Mouse (Mus musculus) ZHBTc4 (cell line): ENCODE measurements around the gene Sco2.
A peak's percentile ranks its signal among the peaks of the same experiment; 100 is the strongest.

Experiments
- DNase-seq: peaks from one replicate; pipeline ENCODE4 v3.0.0-alpha.2; 2011; ENCODE audit warnings: low read depth, low spot score

Sco2 gene

GRCm38 (mm10) chr15:89373027-89373761 lies 452 bp downstream of the Sco2 start:
- peak; percentile 95 for DNase-seq

- DNase-seq = no peak
Observed at GRCm38 (mm10) chr15:89372536-89372935, 1.1 kb downstream of the Sco2 start.

DNA sequence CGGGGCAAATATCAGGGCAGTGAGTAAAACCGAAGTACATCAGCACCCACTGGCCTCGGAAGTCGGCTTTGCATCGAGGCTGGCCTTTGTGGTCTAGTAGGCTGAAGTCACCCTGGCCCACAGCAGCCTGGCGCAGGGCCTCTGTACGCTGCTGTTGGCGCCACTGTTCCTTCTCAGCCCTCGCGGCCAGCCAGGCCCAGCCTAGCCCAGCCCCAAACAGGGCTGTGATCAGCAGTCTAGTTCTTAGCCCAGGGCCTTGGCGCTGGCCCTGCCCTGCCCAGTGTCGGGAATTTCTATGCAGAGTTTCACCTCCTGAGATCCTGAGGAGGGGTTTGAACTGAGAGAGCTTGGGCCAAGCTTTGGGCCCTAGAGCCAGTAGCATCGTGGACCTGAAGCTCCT lies 1.6 kb downstream of the Sco2 start:
- DNase-seq = no peak

DNA sequence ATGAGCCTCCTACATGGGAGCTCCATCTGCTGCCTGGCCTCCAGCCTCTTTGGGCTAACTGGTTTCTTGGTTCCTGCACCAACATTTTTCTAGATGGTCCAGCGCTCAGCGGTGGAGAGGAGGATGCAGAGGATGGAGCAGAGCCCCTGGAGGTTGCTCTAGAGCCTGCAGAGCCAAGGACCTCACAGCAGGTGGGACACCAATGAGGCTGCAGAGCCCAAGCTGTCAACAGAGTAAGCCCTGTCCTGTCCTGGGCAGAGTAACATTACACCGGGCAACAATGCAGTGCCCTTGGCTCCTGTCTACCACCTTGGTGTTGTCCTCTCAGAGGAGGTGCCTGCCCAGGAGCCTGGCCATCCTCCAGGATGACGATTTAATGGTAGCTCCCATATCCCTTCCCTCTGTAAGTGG lies 8.5 kb downstream of the Sco2 start:
- DNase-seq = no peak

- no peak for DNase-seq
Observed at GRCm38 (mm10) chr15:89363051-89363450, 10.6 kb downstream of the Sco2 start.

GRCm38 (mm10) chr15:89358784-89359183 lies 14.9 kb downstream of the Sco2 start:
- DNase-seq = no peak

- DNase-seq = peak; percentile 99
Observed at GRCm38 (mm10) chr15:89356372-89356771, 17.3 kb downstream of the Sco2 start.

DNA sequence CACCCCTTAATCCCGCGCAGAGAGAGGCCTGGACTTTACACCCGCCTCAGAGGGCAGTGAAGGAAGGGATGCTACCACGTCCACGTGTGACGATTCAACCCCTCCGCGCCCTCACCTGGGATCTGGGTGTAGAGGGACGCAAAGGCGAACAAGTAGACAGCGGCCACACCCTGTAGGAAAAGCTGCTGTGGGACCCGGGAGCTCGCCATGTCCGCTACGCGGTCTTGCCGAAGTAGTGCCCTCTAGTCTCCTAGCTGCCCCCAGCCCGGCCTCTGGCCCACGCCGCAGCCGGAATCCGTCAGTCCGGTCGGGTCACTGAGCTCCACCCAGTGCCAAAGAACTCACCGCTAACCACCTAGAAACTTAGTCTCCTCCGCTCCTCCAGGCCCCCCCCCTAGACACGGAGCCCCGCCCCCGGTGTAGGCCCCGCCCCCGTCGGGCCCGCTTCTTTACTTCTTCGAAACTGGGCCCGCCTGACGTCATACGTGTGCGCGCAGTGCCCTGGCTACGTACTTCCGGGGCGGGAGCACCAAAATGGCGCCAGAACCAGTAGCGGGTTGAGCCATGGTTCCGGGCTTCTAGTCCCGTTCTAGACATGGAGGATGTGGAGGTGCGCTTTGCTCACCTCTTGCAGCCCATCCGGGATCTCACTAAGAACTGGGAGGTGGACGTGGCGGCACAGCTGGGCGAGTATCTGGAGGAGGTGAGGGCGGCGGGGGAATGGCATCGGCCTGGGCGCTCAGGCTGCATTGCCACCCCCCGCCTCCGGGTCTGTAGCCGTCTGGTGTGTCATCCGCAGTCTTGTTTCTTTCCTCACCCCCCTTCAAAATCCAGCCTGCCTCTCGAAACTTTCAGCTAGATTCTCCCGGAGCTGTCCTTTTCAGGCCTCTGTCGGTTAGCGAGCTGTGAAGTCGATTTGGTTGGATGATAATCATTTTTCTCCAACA lies 18.1 kb downstream of the Sco2 start, which contains the start of the genes Lmf2 and Ncaph2:
Gene Lmf2 (minus strand): TSS at position 419 of the 947 bp plus-strand sequence.
Gene Ncaph2 (plus strand): TSS at position 479 of the 947 bp plus-strand sequence.
- DNase-seq = peak; percentile 98

DNA sequence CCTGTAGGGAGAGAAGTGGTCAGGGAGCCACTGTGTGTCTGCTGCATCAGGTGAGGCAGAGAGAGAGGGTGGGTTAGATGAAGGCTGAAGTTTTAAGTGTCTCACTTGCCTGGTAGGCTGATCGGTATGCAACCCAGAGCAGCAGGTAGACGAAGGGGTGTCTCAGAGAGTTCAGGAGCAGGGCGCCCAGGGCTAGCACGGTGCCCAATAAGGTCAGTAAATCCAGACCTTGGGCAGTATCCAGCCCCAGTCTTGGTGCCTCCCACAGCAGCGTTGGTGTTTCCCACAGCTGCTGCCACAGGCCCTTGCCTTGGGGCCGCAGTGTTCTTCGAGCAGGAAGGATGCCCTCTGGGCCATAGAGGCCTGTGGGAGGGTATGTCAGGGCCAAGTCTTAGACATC lies 19.2 kb downstream of the Sco2 start:
- DNase-seq = no peak

DNA sequence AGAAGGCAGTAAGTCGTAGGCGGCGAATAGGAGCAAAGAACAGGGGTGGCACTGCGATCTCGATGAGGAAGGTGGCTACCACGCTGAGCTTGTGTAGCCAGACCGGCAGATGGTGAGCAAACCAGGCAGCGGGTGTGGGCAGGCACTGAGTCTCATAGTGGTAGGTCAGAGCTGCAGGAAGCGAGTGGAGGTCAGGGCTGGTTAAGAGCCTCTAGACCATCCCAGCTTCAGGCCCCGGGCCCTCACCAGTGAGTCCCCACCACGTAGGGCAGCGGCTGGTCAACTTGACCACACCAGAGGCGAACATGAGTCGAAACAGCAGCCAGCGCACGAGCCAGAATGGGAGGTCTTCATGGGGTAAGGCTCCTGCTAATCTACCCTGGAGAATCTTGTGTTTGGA lies 19.8 kb downstream of the Sco2 start:
- no peak for DNase-seq

GRCm38 (mm10) chr15:89352795-89353194 lies 20.9 kb downstream of the Sco2 start:
- DNase-seq = no peak

GRCm38 (mm10) chr15:89352054-89352453 lies 21.6 kb downstream of the Sco2 start:
- no peak for DNase-seq

DNA sequence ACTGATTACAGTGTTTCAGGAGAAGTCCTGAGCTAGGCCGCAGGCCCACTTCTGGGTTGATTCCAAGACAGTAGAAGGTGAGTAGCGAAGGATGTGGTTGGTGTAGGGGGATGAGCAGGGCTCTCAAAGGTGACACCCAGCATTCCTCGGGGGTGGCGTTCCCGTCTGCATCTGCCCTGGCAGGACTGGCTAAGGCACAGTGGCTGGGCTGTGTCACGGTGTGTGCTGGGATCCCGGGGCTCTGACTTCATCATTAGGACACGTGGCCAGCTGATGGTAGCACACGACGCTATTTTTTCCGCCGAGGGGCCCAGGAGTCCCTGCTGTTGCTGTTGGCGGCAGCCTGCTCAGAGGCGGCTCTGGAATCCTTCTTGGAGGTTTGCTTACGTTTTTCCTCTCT lies 22.3 kb downstream of the Sco2 start:
- DNase-seq = no peak

DNA sequence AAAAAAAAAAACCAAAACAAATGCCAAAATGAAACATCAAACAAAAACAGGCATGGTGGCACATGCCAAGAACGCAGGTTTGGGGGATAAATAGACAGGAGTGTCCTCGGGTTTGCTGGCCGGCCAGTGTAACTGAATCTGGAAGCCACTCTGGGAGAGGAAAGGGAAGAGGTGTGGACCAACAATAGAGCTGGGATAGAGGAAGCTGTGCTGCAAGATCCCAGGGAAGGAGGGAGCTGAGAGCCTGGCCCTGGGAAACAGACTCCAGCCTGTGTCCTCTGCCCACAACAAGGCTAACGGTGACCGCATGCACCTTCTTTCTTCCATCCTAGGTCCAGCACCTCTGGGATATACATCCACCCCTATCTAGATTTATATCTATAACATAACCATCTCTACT lies 23.2 kb downstream of the Sco2 start:
- DNase-seq = no peak

DNA sequence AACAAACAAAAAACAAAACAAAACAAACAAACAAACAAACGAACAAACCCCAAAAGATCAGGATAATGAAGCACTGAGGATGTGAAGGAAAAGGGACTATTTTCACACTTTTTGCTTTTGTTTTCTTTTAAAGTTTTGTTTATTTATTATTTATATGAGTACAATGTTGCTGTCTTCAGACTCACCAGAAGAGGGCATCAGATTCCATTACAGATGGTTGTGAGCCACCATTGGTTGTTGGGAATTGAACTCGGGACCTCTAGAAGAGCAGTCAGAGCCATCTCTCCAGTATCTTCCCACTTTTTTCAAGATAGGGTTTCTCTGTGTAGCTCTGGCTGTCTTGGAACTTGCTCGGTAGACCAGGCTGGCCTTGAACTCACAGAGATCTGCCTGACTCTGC lies 30.3 kb downstream of the Sco2 start:
- no peak for DNase-seq

GRCm38 (mm10) chr15:89341678-89342077 lies 32.0 kb downstream of the Sco2 start:
- DNase-seq = no peak

DNA sequence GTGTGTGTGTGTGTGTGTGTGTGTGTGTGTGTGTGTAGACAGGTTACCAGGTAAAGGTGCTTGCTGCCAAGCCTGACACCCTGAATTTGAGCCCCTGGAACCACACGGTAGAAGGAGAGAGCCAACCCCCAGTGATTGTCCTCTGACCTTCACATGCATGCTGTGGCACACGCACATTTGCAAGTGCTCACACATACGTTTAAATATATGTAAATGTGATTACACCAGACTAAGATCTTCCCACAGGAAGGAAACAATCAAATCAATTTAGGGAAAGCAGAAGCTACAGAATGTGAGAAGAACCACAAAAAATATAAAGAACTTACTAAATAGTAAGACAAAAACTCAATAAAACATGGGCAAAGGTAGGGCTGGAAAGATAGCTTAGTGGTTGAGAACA lies 33.5 kb downstream of the Sco2 start:
- no peak for DNase-seq

DNA sequence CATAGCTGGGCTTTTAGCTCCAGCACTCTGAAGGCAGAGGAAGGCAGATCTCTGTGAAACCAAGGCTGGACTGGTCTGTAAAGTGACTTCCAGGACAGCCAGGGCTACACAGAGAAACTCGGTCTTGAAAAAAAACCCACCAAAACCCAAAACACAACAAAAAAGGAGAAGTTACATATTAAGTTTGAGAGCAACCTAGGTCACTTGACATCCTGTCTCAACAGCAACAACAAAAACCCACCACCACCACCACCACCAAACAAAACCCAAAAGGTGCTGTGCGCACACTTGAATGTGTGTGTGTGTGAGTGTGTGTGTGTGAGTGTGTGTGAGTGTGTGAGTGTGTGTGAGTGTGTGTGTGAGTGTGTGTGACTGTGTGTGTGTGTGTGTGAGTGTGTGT lies 34.0 kb downstream of the Sco2 start:
- no peak for DNase-seq

- peak; percentile 42 for DNase-seq
Observed at GRCm38 (mm10) chr15:89336422-89336821, 37.2 kb downstream of the Sco2 start.

DNA sequence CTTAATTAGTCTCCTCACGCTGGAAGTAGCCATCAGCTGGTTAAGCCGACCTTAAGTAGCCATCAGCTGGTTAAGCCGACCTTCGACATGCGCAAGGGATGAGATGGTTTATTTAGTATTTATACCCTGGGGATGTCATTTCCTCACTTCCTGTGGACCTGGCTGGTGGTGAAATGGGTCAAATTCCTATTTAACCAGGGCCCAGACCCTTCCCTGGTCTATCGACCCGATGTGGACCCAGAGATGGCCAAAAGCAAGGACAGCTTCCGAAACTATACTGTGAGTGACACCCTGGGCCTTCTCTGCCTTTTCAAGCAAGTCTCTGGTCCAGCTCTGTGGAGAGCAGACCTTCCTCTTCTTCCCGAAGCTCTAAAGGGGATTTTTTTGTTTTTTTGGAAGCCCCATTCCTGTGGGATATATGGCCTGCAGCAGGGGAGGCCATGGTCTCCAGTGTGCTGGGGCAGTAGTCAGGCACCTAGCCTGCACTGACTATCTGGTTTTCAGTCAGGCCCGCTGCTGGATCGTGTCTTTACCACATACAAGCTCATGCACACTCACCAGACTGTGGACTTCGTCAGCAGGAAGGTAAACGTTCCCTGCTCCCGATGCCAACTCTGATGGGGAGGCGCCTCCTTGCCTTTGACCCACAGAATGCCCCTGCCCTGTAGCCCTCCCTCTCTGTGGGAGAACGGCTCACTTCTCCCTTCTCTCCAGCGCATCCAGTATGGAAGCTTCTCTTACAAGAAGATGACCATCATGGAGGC lies 38.7 kb downstream of the Sco2 start:
- no peak for DNase-seq

DNA sequence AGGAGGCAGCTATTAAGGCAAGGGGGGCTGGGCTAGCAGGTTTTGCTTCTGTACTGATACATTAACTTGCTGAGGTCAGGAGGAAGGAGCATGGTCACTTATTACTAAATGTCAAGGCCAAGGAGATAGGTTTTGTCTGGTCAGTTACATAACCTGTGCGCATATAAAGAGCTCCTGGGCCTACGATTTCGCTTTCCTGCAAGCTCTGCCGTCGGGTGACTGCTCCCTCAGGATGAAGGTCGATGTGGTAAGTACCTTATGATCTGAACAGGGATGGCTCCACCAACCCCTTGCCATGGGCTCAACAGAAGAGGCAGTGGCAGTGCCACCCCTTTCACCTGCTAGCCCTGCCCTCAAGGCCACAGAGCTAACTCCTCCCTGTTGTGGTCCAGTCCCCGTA lies 39.4 kb downstream of the Sco2 start, which contains the start of gene Miox:
Gene Miox (plus strand): TSS at position 128 of the 400 bp plus-strand sequence.
- DNase-seq = no peak

- DNase-seq = no peak
Observed at GRCm38 (mm10) chr15:89326441-89326840, 47.2 kb downstream of the Sco2 start.
